Mouse (Mus musculus) kidney, adult 2 months (tissue): ENCODE data around the gene Abcf1.

Experiments used
- CTCF ChIP-seq: fragments of 200-500 bp; conservative IDR thresholded peaks from 2 replicates; pipeline ENCODE4 v1.5.1; 2011; ENCODE audit warnings: low read depth, mild to moderate bottlenecking, control low read depth, low read length, moderate library complexity, mixed read lengths; ENCODE audit not compliant: insufficient read depth, insufficient read length
- POLR2A ChIP-seq: fragments of 200-500 bp; IDR thresholded peaks from one replicate; pipeline ENCODE4 v1.6.1; 2011; ENCODE audit warnings: low read depth, low read length, control low read depth

- TF ChIP-seq CTCF: no peak
- TF ChIP-seq POLR2A: no peak
Observed at GRCm38 (mm10) chr17:35963279-35963678, 6.3 kb downstream of the Abcf1 start.
